Mouse (Mus musculus) stomach, postnatal 0 days (tissue): ENCODE results near the gene Rassf2. TPM values are rescaled to one million over a fixed set of nuclear protein-coding genes. Genes with fewer than 3 reads are reported as not detected.

ENCODE experiments used
- ATAC-seq: fragments of 200-750 bp; cut with Nextera tagmentation; 2 replicates; pipeline ENCODE4 v1.8.0; 2017; ENCODE audit not compliant: low FRiP score, low TSS enrichment
- DNase-seq: peaks from one replicate; pipeline ENCODE4 v3.0.0-alpha.2; 2016; ENCODE audit warnings: low spot score
- H3K27ac ChIP-seq: fragments of 300-500 bp; sonication (generic); replicated peaks from 2 replicates; pipeline ENCODE4 v1.5.1; 2014; ENCODE audit warnings: mild to moderate bottlenecking, control low read depth
- H3K27me3 ChIP-seq: fragments of 300-500 bp; sonication (generic); 2 replicates; pipeline ENCODE4 v1.6.1; 2014; ENCODE audit warnings: low read length; ENCODE audit not compliant: control insufficient read depth, insufficient read depth
- H3K36me3 ChIP-seq: fragments of 300-500 bp; sonication (generic); 2 replicates; pipeline ENCODE4 v1.6.1; 2014; ENCODE audit warnings: low read length, mixed read lengths; ENCODE audit not compliant: control insufficient read depth, insufficient read depth
- H3K4me1 ChIP-seq: fragments of 300-500 bp; sonication (generic); replicated peaks from 2 replicates; pipeline ENCODE4 v1.6.1; 2014; ENCODE audit warnings: antibody characterized with exemption; ENCODE audit not compliant: control insufficient read depth, insufficient read depth
- H3K4me2 ChIP-seq: fragments of 300-500 bp; sonication (generic); replicated peaks from 2 replicates; pipeline ENCODE4 v1.6.1; 2014; ENCODE audit warnings: low read depth, mild to moderate bottlenecking, control low read depth, moderate library complexity
- H3K4me3 ChIP-seq: fragments of 300-500 bp; sonication (generic); 2 replicates; pipeline ENCODE4 v1.5.1; 2014; ENCODE audit warnings: low read depth, low read length, control low read depth
- H3K9ac ChIP-seq: fragments of 300-500 bp; sonication (generic); 2 replicates; pipeline ENCODE4 v1.6.1; 2014; ENCODE audit warnings: mild to moderate bottlenecking, low read length, control low read depth, mixed read lengths
- H3K9me3 ChIP-seq: fragments of 300-500 bp; sonication (generic); 2 replicates; pipeline ENCODE4 v1.6.1; 2016; ENCODE audit warnings: low read length; ENCODE audit not compliant: control insufficient read depth
- CTCF ChIP-seq: IDR thresholded peaks from 2 replicates; pipeline ENCODE4 v1.5.1; 2016; ENCODE audit warnings: antibody characterized with exemption, low read depth, mild to moderate bottlenecking, moderate library complexity
- EP300 ChIP-seq: optimal IDR thresholded peaks from 2 replicates; pipeline ENCODE3; 2016; ENCODE audit warnings: antibody characterized with exemption
- WGBS: fragments of 180-500 bp; shearing (Covaris S2); extraction: QIAGEN DNeasy Blood & Tissue Kit; methylation state at CpG from one replicate; pipeline ENCODE4 v1.1.7; 2014; 5-methylcytosine and 5-hydroxymethylcytosine counted together
- polyA plus RNA-seq: library from polyadenylated mRNA; unstranded; fragments of >200 nt; fragmentation: Nextera tagmentation; extraction: Ambion mirVana; gene quantifications from 2 replicates; pipeline ENCODE4 v1.2.1, GENCODE M21; 2015

Gene Rassf2
- polyA plus RNA-seq, 1 experiment from 2014 or later: 4.6 TPM

GRCm38 (mm10) chr2:131955264-131955663 is 74.8 kb downstream of the Rassf2 start:
- peak; percentile 46; the same call in 1 of the 2 replicates for ATAC-seq
- Histone ChIP-seq H3K9me3 (no peaks in the 10 kb centered on the region), H3K36me3 (no peaks in the 10 kb centered on the region), H3K4me1 (no peaks in the 10 kb centered on the region), H3K4me3 (peak overlapping the region; percentile 18; the same call in 1 of the 2 replicates), H3K27ac (no peak overlapping the region), H3K4me2 (peak overlapping the region; percentile 44), H3K9ac (no peak overlapping the region), H3K27me3 (no peaks in the 10 kb centered on the region)
- WGBS: 3% methylated on average over 17 of the region's 17 CpGs
- DNase-seq: peak; percentile 45
- no peak for TF ChIP-seq EP300
- TF ChIP-seq CTCF: no peak

- Histone ChIP-seq H3K4me3 (peak overlapping the region; percentile 18; the same call in 1 of the 2 replicates), H3K27me3 (no peaks in the 10 kb centered on the region), H3K27ac (no peak overlapping the region), H3K4me1 (no peaks in the 10 kb centered on the region), H3K9me3 (no peaks in the 10 kb centered on the region), H3K36me3 (no peaks in the 10 kb centered on the region), H3K4me2 (peak overlapping the region; percentile 44), H3K9ac (no peak overlapping the region)
- no peak for TF ChIP-seq CTCF
- TF ChIP-seq EP300: no peak
- 44% methylated on average over 9 of the region's 9 CpGs for WGBS
- ATAC-seq: no peak
- DNase-seq: no peak
Observed at GRCm38 (mm10) chr2:131954835-131955234, 75.2 kb downstream of the Rassf2 start.

- 73% methylated on average over 4 of the region's 4 CpGs for WGBS
- Histone ChIP-seq H3K9me3 (no peaks in the 10 kb centered on the region), H3K27me3 (no peaks in the 10 kb centered on the region), H3K36me3 (no peaks in the 10 kb centered on the region), H3K4me1 (no peaks in the 10 kb centered on the region), H3K9ac (no peak overlapping the region), H3K4me3 (no peak overlapping the region), H3K4me2 (no peak overlapping the region), H3K27ac (no peak overlapping the region)
- TF ChIP-seq EP300: no peak
- no peak for TF ChIP-seq CTCF
- DNase-seq: no peak
- no peak for ATAC-seq
Observed at GRCm38 (mm10) chr2:131953711-131954110, 76.3 kb downstream of the Rassf2 start.

GRCm38 (mm10) chr2:131952961-131953538 is 77.0 kb downstream of the Rassf2 start:
- ATAC-seq (no peak), DNase-seq (peak; percentile 29)
- WGBS: 13% methylated on average over 29 of the region's 29 CpGs

GRCm38 (mm10) chr2:131952456-131952855 is 77.6 kb downstream of the Rassf2 start:
- H3K9ac ChIP-seq: no peak overlapping the region
- H3K27ac ChIP-seq: no peak overlapping the region
- H3K9me3 ChIP-seq: no peaks in the 10 kb centered on the region
- no peak for ATAC-seq
- no peak overlapping the region for H3K4me3 ChIP-seq
- no peak overlapping the region; the same call in 1 of the 2 replicates for H3K4me2 ChIP-seq
- H3K36me3 ChIP-seq: no peaks in the 10 kb centered on the region
- H3K27me3 ChIP-seq: no peaks in the 10 kb centered on the region
- TF ChIP-seq CTCF (no peak), EP300 (no peak)
- DNase-seq: no peak
- no peaks in the 10 kb centered on the region for H3K4me1 ChIP-seq
- WGBS: 49% methylated on average over 2 of the region's 2 CpGs

More at GRCm38 (mm10) chr2:131952961-131953538, 77.0 kb downstream of the Rassf2 start:
- Histone ChIP-seq H3K4me2 (peak overlapping the region; percentile 30), H3K4me3 (peak overlapping the region; percentile 12; the same call in 1 of the 2 replicates), H3K9me3 (no peaks in the 10 kb centered on the region), H3K36me3 (no peaks in the 10 kb centered on the region), H3K27ac (no peak overlapping the region), H3K4me1 (no peaks in the 10 kb centered on the region), H3K27me3 (no peaks in the 10 kb centered on the region), H3K9ac (no peak overlapping the region)
- TF ChIP-seq EP300 (no peak), CTCF (no peak)

GRCm38 (mm10) chr2:131950598-131951095 is 79.4 kb downstream of the Rassf2 start, which contains the start of gene Prnd:
Prnd (plus strand) TSS chr2:131950861.
- Histone ChIP-seq H3K9ac (no peak within 1 kb of the TSS), H3K9me3 (no peaks in the 10 kb centered on the region), H3K4me1 (no peaks in the 10 kb centered on the region), H3K4me3 (no peak within 1 kb of the TSS), H3K27me3 (no peaks in the 10 kb centered on the region), H3K36me3 (no peaks in the 10 kb centered on the region), H3K27ac (no peak within 1 kb of the TSS), H3K4me2 (no peak within 1 kb of the TSS)
- DNase-seq: no peak
- TF ChIP-seq EP300 (no peak), CTCF (no peak)
- 17% methylated on average over 11 of the region's 11 CpGs for WGBS
- ATAC-seq: no peak; the same call in 1 of the 2 replicates
